Mouse (Mus musculus) embryonic facial prominence, embryonic 14.5 days (tissue): Measurements from ENCODE around the gene 4933415F23Rik. TPM values are rescaled to one million over a fixed set of nuclear protein-coding genes. Genes with fewer than 3 reads are reported as not detected.
"Not testable (repeated sequence)": the region's sequence is repeated elsewhere in the genome, so short reads cannot be mapped to it uniquely, and the experiment has no call there.

Source experiments
- ATAC-seq: fragments of 200-750 bp; cut with Nextera tagmentation; 2 replicates; pipeline ENCODE4 v1.8.0; 2017; ENCODE audit warnings: low read depth, moderate number of reproducible peaks, moderate TSS enrichment
- DNase-seq: peaks from one replicate; pipeline ENCODE4 v3.0.0-alpha.2; 2015; ENCODE audit warnings: low spot score
- H3K27ac ChIP-seq: fragments of 300-500 bp; sonication (generic); replicated peaks from 2 replicates; pipeline ENCODE4 v1.5.1; 2014; ENCODE audit warnings: low read depth, mild to moderate bottlenecking, low read length, moderate library complexity
- H3K27me3 ChIP-seq: fragments of 300-500 bp; sonication (generic); replicated peaks from 2 replicates; pipeline ENCODE4 v1.6.1; 2014; ENCODE audit warnings: low read length; ENCODE audit not compliant: control insufficient read depth, insufficient read depth
- H3K36me3 ChIP-seq: fragments of 300-500 bp; sonication (generic); 2 replicates; pipeline ENCODE4 v1.6.1; 2014; ENCODE audit warnings: low read length, mixed read lengths; ENCODE audit not compliant: control insufficient read depth, insufficient read depth
- H3K4me1 ChIP-seq: fragments of 300-500 bp; sonication (generic); 2 replicates; pipeline ENCODE4 v1.6.1; 2014; ENCODE audit warnings: antibody characterized with exemption, low read length; ENCODE audit not compliant: control insufficient read depth, insufficient read depth
- H3K4me2 ChIP-seq: fragments of 300-500 bp; sonication (generic); 2 replicates; pipeline ENCODE4 v1.6.1; 2014; ENCODE audit warnings: low read depth, mild to moderate bottlenecking, low read length, moderate library complexity, mixed read lengths
- H3K4me3 ChIP-seq: fragments of 300-500 bp; sonication (generic); 2 replicates; pipeline ENCODE4 v1.5.1; 2014; ENCODE audit warnings: low read depth, mild to moderate bottlenecking, low read length
- H3K9ac ChIP-seq: fragments of 300-500 bp; sonication (generic); 2 replicates; pipeline ENCODE4 v1.6.1; 2014; ENCODE audit warnings: low read depth, mild to moderate bottlenecking, low read length, moderate library complexity, mixed read lengths
- H3K9me3 ChIP-seq: fragments of 300-500 bp; sonication (generic); 2 replicates; pipeline ENCODE4 v1.6.1; 2016; ENCODE audit warnings: low read length; ENCODE audit not compliant: control insufficient read depth
- WGBS: fragments of 180-500 bp; shearing (Covaris S2); extraction: QIAGEN DNeasy Blood & Tissue Kit; methylation state at CpG from one replicate; pipeline ENCODE4 v1.1.7; 2014; 5-methylcytosine and 5-hydroxymethylcytosine counted together
- polyA plus RNA-seq: library from polyadenylated mRNA; unstranded; fragments of >200 nt; fragmentation: Nextera tagmentation; extraction: Ambion mirVana; gene quantifications from 2 replicates; pipeline ENCODE4 v1.2.1, GENCODE M21; 2014

The 4933415F23Rik gene
- 0.13 TPM in 1 of 2 replicates, not detected in the other for polyA plus RNA-seq

GRCm38 (mm10) chr1:23102021-23102420 lies at the start of gene 4933415F23Rik:
TSS of gene 4933415F23Rik (minus strand) at chr1:23102253.
- ATAC-seq (no peak), DNase-seq (no peak)
- Histone ChIP-seq H3K4me2 (no peak within 1 kb of the TSS), H3K4me3 (no peak within 1 kb of the TSS), H3K9ac (no peak within 1 kb of the TSS), H3K36me3 (no peaks in the 10 kb centered on the region), H3K9me3 (no peaks in the 10 kb centered on the region), H3K27me3 (no peaks in the 10 kb centered on the region), H3K27ac (no peak within 1 kb of the TSS), H3K4me1 (no peaks in the 10 kb centered on the region)
- WGBS: 94% methylated on average over 20 of the region's 20 CpGs

DNA sequence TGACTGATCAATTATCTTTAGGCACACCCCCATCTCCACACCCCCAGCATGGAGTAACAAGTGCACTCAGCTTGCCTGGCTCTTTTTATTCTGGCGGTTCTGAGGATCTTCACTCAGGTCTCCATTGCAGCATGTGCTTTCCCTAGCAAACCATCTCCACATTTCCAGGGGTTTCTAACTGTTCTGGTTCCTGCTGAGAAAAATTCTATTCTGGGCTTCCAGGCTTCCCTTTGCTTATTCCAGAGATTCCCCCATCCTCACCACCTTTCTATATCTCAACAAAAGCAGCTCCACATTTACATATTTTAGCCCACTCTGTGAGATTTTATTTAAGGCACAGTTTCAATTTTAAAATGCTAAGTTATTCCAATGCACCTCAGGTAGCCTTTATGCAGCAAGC lies 49.7 kb upstream of the 4933415F23Rik start:
- H3K4me2 ChIP-seq: no peak overlapping the region
- no peak overlapping the region for H3K4me3 ChIP-seq
- ATAC-seq (no peak), DNase-seq (no peak)
- 74% methylated on average over 1 of the region's 1 CpGs for WGBS
- H3K27ac ChIP-seq: no peak overlapping the region
- no peaks in the 10 kb centered on the region for H3K36me3 ChIP-seq
- H3K9ac ChIP-seq: no peak overlapping the region
- H3K27me3 ChIP-seq: no peaks in the 10 kb centered on the region
- no peaks in the 10 kb centered on the region for H3K4me1 ChIP-seq
- no peaks in the 10 kb centered on the region for H3K9me3 ChIP-seq

DNA sequence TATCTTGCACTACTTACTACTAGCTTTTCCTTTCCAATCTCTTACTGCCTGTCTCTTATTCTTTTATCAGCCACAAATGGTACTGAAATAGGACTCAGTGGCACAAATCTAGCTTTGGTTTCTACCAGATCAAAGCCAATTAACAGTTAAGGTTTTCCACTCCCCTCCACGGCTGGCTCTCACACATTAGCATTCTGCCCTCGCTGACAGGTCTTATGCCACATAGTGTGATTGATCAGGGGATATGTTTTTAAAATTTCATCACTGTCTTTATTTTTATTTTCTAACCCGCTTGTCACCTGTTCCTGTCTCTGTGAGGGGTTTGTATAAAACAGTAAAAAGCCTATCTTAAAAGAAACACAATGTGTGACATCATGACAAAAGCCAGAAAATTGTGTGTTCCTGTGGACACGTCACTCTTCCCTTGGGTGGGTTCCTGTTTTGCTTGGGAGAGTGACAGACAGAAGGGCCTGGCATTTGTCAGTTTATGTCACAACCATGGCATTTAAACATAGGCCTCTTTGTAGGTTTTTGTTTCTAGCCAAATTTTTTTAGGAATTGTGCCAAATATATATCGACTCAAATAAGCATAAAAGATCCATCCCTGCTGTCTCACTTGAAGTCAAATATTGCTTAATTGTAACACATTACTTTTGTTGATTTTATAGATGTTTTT lies 44.3 kb upstream of the 4933415F23Rik start:
- Histone ChIP-seq H3K9me3 (no peaks in the 10 kb centered on the region), H3K27me3 (no peaks in the 10 kb centered on the region), H3K4me2 (no peak overlapping the region), H3K36me3 (no peaks in the 10 kb centered on the region), H3K9ac (no peak overlapping the region), H3K4me3 (no peak overlapping the region), H3K27ac (no peak overlapping the region), H3K4me1 (no peaks in the 10 kb centered on the region)
- WGBS: 56% methylated on average over 5 of the region's 5 CpGs
- DNase-seq (peak; percentile 41), ATAC-seq (no peak)

DNA sequence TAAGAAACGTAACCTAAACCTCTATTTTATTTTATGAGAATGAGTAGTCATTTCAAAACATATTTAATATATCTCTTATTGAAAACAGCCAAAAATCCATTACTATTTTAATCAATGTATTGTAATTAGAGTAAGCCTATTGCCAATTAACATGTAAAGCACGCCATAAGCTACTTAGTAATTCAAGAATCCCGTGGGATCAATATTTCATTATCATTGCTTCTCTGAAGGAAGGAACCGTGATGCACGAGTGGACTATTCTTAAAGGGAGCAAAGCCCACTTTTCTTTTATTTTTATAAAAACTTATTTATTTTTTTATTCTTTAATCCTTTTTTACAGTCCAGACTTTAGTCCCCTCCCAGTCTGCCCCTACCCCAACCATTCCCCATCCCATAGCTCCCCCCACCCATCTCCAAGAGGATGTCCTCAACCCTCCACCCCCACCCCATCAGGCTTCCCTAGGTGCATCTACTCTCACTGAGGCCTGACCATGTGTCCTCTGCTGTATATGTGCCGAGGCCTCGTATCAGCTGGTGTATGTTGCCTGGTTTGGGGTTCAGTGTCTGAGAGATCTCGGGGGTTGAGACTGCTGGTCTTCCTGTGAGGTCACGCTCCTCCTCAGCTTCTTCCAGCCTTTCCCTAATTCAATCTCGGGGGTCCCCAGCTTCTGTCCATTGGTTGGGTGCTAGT lies 39.2 kb upstream of the 4933415F23Rik start:
- Histone ChIP-seq H3K9me3 (no peaks in the 10 kb centered on the region), H3K4me2 (no peak overlapping the region), H3K27me3 (no peaks in the 10 kb centered on the region), H3K27ac (no peak overlapping the region), H3K9ac (no peak overlapping the region), H3K36me3 (no peaks in the 10 kb centered on the region), H3K4me3 (no peak overlapping the region), H3K4me1 (no peaks in the 10 kb centered on the region)
- peak; percentile 6 for DNase-seq
- 77% methylated on average over 10 of the region's 10 CpGs for WGBS
- ATAC-seq: no peak

- H3K27ac ChIP-seq, ATAC-seq, H3K9ac ChIP-seq, H3K36me3 ChIP-seq, H3K27me3 ChIP-seq, H3K4me2 ChIP-seq, H3K4me1 ChIP-seq, H3K4me3 ChIP-seq, H3K9me3 ChIP-seq: not testable (repeated sequence)
- peak; percentile 49 for DNase-seq
- WGBS: 8% methylated on average over 1 of the region's 1 CpGs
Measured at GRCm38 (mm10) chr1:23140530-23140929, 38.5 kb upstream of the 4933415F23Rik start.

- DNase-seq: no peak
- Histone ChIP-seq H3K4me1 (no peaks in the 10 kb centered on the region), H3K36me3 (no peaks in the 10 kb centered on the region), H3K4me2 (no peak overlapping the region), H3K27me3 (no peaks in the 10 kb centered on the region), H3K27ac (no peak overlapping the region), H3K9ac (no peak overlapping the region), H3K4me3 (no peak overlapping the region), H3K9me3 (no peaks in the 10 kb centered on the region)
- no peak for ATAC-seq
- WGBS: 67% methylated on average over 4 of the region's 4 CpGs
Measured at GRCm38 (mm10) chr1:23120901-23121300, 18.8 kb upstream of the 4933415F23Rik start.

GRCm38 (mm10) chr1:23119406-23119805 lies 17.4 kb upstream of the 4933415F23Rik start:
- no peak overlapping the region for H3K27ac ChIP-seq

DNA sequence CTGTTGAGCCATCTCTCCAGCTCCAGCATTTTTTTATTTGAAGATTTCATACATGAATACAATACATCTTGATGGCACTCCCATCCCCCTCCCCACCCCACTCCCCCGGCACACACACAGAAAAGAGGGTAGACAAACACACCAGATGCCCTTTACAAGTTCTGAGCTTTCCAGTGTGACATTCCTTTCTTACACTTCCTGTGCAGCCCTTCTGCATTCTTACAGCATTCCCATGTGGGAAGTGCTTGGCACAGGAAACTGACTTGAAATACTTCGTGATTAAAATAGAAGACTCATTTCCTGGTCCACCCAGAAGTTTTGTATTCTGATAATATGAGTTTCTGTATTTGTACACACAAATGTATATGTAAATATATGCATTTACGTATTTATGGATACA lies 15.4 kb upstream of the 4933415F23Rik start:
- WGBS: 44% methylated on average over 3 of the region's 3 CpGs
- DNase-seq: peak; percentile 55
- H3K27ac ChIP-seq: no peak overlapping the region

More at GRCm38 (mm10) chr1:23119406-23119805, 17.4 kb upstream of the 4933415F23Rik start:
- 45% methylated on average over 4 of the region's 4 CpGs for WGBS
- no peak overlapping the region for H3K4me3 ChIP-seq
- no peaks in the 10 kb centered on the region for H3K9me3 ChIP-seq
- no peak overlapping the region for H3K9ac ChIP-seq
- no peaks in the 10 kb centered on the region for H3K4me1 ChIP-seq
- peak; percentile 6 for DNase-seq
- no peak; the same call in 1 of the 2 replicates for ATAC-seq
- no peaks in the 10 kb centered on the region for H3K36me3 ChIP-seq
- H3K4me2 ChIP-seq: no peak overlapping the region
- no peaks in the 10 kb centered on the region for H3K27me3 ChIP-seq

More for the DNA sequence above, 15.4 kb upstream of the 4933415F23Rik start:
- no peak overlapping the region for H3K4me3 ChIP-seq
- ATAC-seq: no peak
- no peak overlapping the region for H3K4me2 ChIP-seq
- no peaks in the 10 kb centered on the region for H3K27me3 ChIP-seq
- no peaks in the 10 kb centered on the region for H3K9me3 ChIP-seq
- H3K36me3 ChIP-seq: no peaks in the 10 kb centered on the region
- H3K9ac ChIP-seq: no peak overlapping the region
- H3K4me1 ChIP-seq: no peaks in the 10 kb centered on the region
